Mouse (Mus musculus): ENCODE results near the gene Clpb.

Gene Clpb

GRCm38 (mm10) chr7:101726980-101727379, 63.5 kb downstream of the Clpb start:
- DNase-seq (ENCODE audit: low spot score): no peak

- DNase-seq (ENCODE audit: low spot score): no peak
Observed at GRCm38 (mm10) chr7:101732096-101732495, 68.7 kb downstream of the Clpb start.

- DNase-seq (ENCODE audit: low spot score): no peak
Observed at GRCm38 (mm10) chr7:101733042-101733441, 69.6 kb downstream of the Clpb start.

GRCm38 (mm10) chr7:101735297-101735696, 71.9 kb downstream of the Clpb start:
- DNase-seq (ENCODE audit: low spot score): no peak

GRCm38 (mm10) chr7:101737735-101738134, 74.3 kb downstream of the Clpb start:
- DNase-seq (ENCODE audit: low spot score): no peak

GRCm38 (mm10) chr7:101739602-101740001, 76.2 kb downstream of the Clpb start:
- no peak for DNase-seq (ENCODE audit: low spot score)

- no peak for DNase-seq (ENCODE audit: low spot score)
Observed at GRCm38 (mm10) chr7:101743487-101743886, 80.1 kb downstream of the Clpb start.

- no peak for DNase-seq (ENCODE audit: low spot score)
Observed at GRCm38 (mm10) chr7:101746559-101747334, 83.3 kb downstream of the Clpb start.

GRCm38 (mm10) chr7:101750268-101750667, 86.8 kb downstream of the Clpb start:
- peak; percentile 21 for DNase-seq (ENCODE audit: low spot score)

GRCm38 (mm10) chr7:101752346-101752745, 88.9 kb downstream of the Clpb start:
- DNase-seq (ENCODE audit: low spot score): no peak

- no peak for DNase-seq (ENCODE audit: low spot score)
Observed at GRCm38 (mm10) chr7:101753492-101753891, 90.1 kb downstream of the Clpb start.

GRCm38 (mm10) chr7:101754416-101754815, 91.0 kb downstream of the Clpb start:
- DNase-seq (ENCODE audit: low spot score): no peak

GRCm38 (mm10) chr7:101755301-101755700, 91.9 kb downstream of the Clpb start:
- DNase-seq (ENCODE audit: low spot score): no peak

GRCm38 (mm10) chr7:101761899-101762780, 98.7 kb downstream of the Clpb start:
- peak; percentile 15 for DNase-seq (ENCODE audit: low spot score)

GRCm38 (mm10) chr7:101767335-101767907, 104.0 kb downstream of the Clpb start:
- DNase-seq (ENCODE audit: low spot score): no peak

- no peak for DNase-seq (ENCODE audit: low spot score)
Observed at GRCm38 (mm10) chr7:101770051-101770450, 106.6 kb downstream of the Clpb start.

- DNase-seq (ENCODE audit: low spot score): no peak
Observed at GRCm38 (mm10) chr7:101771604-101772003, 108.2 kb downstream of the Clpb start.

GRCm38 (mm10) chr7:101772687-101773086, 109.3 kb downstream of the Clpb start:
- DNase-seq (ENCODE audit: low spot score): no peak

GRCm38 (mm10) chr7:101777053-101777452, 113.6 kb downstream of the Clpb start:
- no peak for DNase-seq (ENCODE audit: low spot score)

GRCm38 (mm10) chr7:101817861-101818401, 154.5 kb downstream of the Clpb start, which contains the start of gene Phox2a:
Phox2a (plus strand) TSS chr7:101818313.
- no peak for DNase-seq (ENCODE audit: low spot score)

- no peak for DNase-seq (ENCODE audit: low spot score)
Observed at GRCm38 (mm10) chr7:101820295-101821030, 157.0 kb downstream of the Clpb start.

All from lung, postnatal 25 days (tissue).